Mouse (Mus musculus): ENCODE measurements at regions not wholly inside any gene's neighbourhood (a gene's known extent, or its start where the extent isn't known, plus 50 kb on each side); places are given as distances from the start of the nearest gene placed in this dataset.
A peak's percentile ranks its signal among the peaks of the same experiment; 100 is the strongest.

DNA sequence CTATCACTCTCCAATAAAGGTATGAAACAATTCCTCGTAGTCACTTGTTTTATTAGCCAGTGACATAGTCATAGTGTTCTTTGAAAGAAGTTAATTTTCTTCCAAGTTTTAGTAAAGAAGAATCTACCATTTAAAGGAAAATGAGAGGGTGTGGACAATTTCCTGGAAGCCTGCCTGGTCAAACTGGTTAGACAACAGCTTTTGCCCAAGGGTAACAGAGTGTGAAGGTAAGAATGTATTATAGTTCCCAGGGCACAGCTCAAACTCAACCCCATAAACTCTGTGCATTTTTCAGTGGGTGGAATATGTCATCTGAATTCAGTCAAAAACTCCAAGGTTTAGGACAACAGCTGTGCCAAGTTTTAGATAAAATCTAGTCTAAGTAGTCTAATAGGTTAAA lies 240.1 kb upstream of the Atp2b1 start:
- no peak overlapping the region for H3K27ac ChIP-seq (replicated peaks)
- no peaks in the 10 kb centered on the region for H3K36me3 ChIP-seq (replicated peaks)
- H3K27me3 ChIP-seq (replicated peaks; ENCODE audit: low read depth, poor library complexity, severe bottlenecking), result no peaks in the 10 kb centered on the region
- no peak overlapping the region for H3K4me3 ChIP-seq
- H3K9me3 ChIP-seq, result no peaks in the 10 kb centered on the region
- no peaks in the 10 kb centered on the region for H3K4me1 ChIP-seq
- DNase-seq (ENCODE audit: low spot score), result no peak
- WGBS, result 85% methylated on average over 1 of the region's 1 CpGs

DNA sequence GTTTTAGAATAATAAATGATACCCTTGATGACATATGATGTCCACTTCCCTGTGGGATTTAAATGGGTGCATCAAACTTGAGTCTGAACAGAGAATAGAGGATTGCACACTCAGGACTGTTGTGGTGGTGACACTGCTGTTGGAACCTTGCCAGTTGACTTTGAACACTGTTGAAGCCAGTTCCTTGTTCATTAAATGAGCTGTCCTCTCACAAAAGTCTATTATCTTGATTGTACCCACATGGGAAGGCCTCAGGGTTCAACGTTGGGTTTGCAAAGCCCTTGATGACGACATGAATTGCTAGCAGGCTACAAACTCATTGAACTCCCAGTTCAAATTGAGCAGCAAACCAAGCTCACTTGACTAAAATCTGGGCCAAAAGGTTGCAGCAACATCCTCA lies 237.3 kb upstream of the Atp2b1 start:
- 78% methylated on average over 2 of the region's 2 CpGs for WGBS
- Histone ChIP-seq H3K4me3 (no peak overlapping the region), H3K27me3 (replicated peaks; ENCODE audit: low read depth, poor library complexity, severe bottlenecking) (no peaks in the 10 kb centered on the region), H3K36me3 (replicated peaks) (no peaks in the 10 kb centered on the region), H3K27ac (replicated peaks) (no peak overlapping the region), H3K9me3 (no peaks in the 10 kb centered on the region), H3K4me1 (no peaks in the 10 kb centered on the region)
- no peak for DNase-seq (ENCODE audit: low spot score)

DNA sequence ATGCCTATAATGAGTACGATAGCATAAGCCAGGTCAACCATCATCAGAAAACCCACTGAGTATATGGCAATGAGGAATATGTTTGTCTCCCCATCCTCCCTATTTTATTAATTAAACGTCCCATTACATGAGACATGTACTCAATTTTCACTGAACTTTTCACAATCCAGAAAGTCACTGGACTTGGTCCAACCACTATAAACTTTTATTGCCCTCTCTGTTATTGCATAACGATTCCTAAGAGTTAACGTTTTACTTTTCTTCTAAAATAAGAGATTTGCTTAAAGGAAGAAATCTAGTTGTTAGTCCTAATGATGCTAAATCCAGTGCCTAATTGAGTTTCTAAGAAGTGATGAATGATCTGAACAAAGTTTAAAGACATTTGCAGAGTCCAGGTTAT lies 236.0 kb upstream of the Atp2b1 start:
- WGBS, result 89% methylated on average over 4 of the region's 4 CpGs
- no peak overlapping the region for H3K27ac ChIP-seq (replicated peaks)
- no peaks in the 10 kb centered on the region for H3K4me1 ChIP-seq
- H3K4me3 ChIP-seq, result no peak overlapping the region
- H3K36me3 ChIP-seq (replicated peaks), result no peaks in the 10 kb centered on the region
- H3K9me3 ChIP-seq, result no peaks in the 10 kb centered on the region
- DNase-seq (ENCODE audit: low spot score), result no peak
- no peaks in the 10 kb centered on the region for H3K27me3 ChIP-seq (replicated peaks; ENCODE audit: low read depth, poor library complexity, severe bottlenecking)

DNA sequence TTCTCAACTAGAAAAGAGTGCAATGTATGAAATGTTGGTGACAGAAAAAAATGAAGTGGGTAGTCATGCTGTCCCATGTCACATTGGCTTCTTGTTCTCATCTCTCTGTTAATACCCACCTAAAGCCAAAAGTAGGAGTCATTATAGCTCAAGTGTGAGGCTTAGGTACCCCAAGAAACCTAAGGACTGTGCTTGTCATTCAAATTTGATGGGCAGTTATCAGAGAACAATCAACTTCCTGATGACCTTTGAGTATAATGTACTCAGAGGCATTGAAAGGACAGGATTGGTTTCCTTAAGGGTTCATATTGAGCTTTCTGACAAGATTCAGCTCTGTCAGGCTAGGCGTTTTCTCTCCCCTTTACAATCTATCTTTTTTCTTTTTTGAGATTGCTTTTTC lies 231.8 kb upstream of the Atp2b1 start:
- 84% methylated on average over 1 of the region's 1 CpGs for WGBS
- Histone ChIP-seq H3K4me1 (peaks cover 23% of the 10 kb centered on the region), H3K4me3 (no peak overlapping the region), H3K9me3 (no peaks in the 10 kb centered on the region), H3K27me3 (replicated peaks; ENCODE audit: low read depth, poor library complexity, severe bottlenecking) (no peaks in the 10 kb centered on the region), H3K27ac (replicated peaks) (no peak overlapping the region), H3K36me3 (replicated peaks) (no peaks in the 10 kb centered on the region)
- DNase-seq (ENCODE audit: low spot score), result no peak

DNA sequence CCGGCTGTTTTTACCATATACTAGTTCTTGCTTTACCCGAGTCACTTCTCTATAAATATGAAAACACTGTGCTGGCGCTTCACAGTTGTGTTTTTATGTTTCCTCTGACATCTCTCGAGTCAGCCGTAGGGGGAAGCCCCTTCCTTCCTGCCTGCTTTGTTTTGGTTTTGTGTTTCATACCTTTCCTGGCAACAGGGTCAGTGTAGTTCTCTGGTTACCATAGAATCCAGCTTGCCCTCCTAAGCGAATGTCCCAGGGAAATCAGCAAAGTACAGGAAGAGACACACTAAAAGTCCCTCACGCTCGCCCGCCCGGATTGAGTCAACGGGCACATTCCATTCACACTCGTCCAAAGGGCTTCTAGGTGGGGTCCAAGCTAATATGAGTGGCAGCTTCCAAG lies 230.0 kb upstream of the Atp2b1 start:
- H3K4me1 ChIP-seq, result peaks cover 23% of the 10 kb centered on the region
- H3K27ac ChIP-seq (replicated peaks), result peak overlapping the region; percentile 31
- peak overlapping the region; percentile 38 for H3K4me3 ChIP-seq
- H3K36me3 ChIP-seq (replicated peaks), result no peaks in the 10 kb centered on the region
- no peaks in the 10 kb centered on the region for H3K9me3 ChIP-seq
- no peaks in the 10 kb centered on the region for H3K27me3 ChIP-seq (replicated peaks; ENCODE audit: low read depth, poor library complexity, severe bottlenecking)
- WGBS, result 27% methylated on average over 12 of the region's 12 CpGs
- peak; percentile 70 for DNase-seq (ENCODE audit: low spot score)

DNA sequence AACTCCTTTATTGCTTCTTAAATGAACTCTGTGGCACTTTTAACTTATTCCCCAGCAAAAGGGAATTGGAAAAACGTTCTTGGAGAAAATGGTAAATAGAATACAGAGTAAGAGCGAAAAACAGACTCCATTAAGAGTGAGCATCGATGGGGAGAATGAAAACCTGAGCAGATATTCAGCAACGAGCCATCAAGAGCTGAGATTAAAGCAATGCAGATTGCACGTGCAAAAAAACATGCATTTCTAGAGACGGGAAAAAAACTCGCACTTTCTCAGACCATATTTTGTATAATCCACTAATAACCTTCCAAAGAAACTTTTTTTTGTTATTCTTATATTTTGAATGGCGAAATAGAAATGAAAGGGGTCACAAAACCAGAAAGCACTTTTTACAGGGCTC lies 229.5 kb upstream of the Atp2b1 start:
- Histone ChIP-seq H3K4me3 (peak overlapping the region; percentile 38), H3K36me3 (replicated peaks) (no peaks in the 10 kb centered on the region), H3K9me3 (no peaks in the 10 kb centered on the region), H3K4me1 (peaks cover 23% of the 10 kb centered on the region), H3K27me3 (replicated peaks; ENCODE audit: low read depth, poor library complexity, severe bottlenecking) (no peaks in the 10 kb centered on the region), H3K27ac (replicated peaks) (peak overlapping the region; percentile 31)
- DNase-seq (ENCODE audit: low spot score), result no peak
- 76% methylated on average over 8 of the region's 8 CpGs for WGBS

DNA sequence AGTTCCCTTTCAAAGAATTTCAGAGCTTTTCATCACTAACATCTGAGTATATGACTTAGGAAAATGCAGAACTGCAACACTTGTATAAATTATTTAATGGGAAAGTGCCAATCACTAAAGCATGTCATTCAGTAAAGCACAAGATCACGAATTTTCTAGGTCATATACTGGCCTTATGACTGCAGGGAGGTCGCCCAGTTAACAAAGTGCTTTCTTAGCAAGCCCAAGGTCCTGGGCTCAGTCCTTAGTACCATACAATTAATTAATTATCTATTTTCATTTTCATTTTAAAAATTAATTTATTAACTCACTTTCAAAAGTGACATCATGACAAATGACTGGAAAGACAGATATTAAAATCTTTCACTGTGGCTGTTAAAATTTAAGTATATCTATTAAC lies 228.5 kb upstream of the Atp2b1 start:
- no peak overlapping the region for H3K27ac ChIP-seq (replicated peaks)
- DNase-seq (ENCODE audit: low spot score), result no peak
- no peak overlapping the region for H3K4me3 ChIP-seq
- peaks cover 23% of the 10 kb centered on the region for H3K4me1 ChIP-seq
- H3K36me3 ChIP-seq (replicated peaks), result no peaks in the 10 kb centered on the region
- no peaks in the 10 kb centered on the region for H3K27me3 ChIP-seq (replicated peaks; ENCODE audit: low read depth, poor library complexity, severe bottlenecking)
- WGBS, result 85% methylated on average over 2 of the region's 2 CpGs
- no peaks in the 10 kb centered on the region for H3K9me3 ChIP-seq

DNA sequence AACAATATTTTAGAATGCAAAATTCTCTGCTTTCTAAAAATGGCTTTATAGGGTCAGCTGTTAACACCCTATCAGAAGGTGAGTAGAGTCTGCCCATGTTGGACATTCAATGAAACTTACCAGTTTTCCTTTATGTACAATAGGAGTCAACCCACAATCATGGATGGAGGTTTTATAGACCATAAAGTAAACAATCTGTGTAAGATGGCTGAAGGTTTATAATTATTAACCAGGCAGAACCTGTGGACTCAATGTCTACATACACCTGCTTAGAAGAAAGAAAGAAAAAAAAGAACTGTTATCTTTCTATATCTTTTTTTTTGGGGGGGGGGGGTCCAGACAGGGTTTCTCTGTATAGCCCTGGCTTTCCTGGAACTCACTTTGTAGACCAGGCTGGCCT lies 227.8 kb upstream of the Atp2b1 start:
- Histone ChIP-seq H3K9me3 (no peaks in the 10 kb centered on the region), H3K36me3 (replicated peaks) (no peaks in the 10 kb centered on the region), H3K4me1 (peaks cover 23% of the 10 kb centered on the region), H3K27me3 (replicated peaks; ENCODE audit: low read depth, poor library complexity, severe bottlenecking) (no peaks in the 10 kb centered on the region), H3K4me3 (no peak overlapping the region), H3K27ac (replicated peaks) (no peak overlapping the region)
- DNase-seq (ENCODE audit: low spot score), result no peak

DNA sequence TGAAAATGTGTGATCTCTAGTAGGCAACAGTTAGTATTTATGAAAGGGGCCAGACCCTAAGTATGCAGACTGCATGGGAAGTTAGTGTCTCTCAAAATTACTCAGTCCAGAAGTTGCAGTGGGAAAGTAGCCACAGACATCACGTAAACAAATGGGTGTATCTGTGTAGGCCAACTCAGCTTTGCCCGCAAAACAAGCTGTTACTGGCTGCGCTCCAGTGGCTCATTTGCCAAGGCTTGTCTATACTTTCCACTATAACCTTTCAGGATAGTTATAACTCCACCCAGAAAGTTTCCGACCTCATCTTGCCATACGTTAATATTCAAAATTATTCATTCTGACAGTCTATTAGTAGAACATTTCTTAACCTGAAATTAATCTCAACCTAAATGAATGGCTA lies 222.4 kb upstream of the Atp2b1 start:
- Histone ChIP-seq H3K9me3 (no peaks in the 10 kb centered on the region), H3K4me1 (no peaks in the 10 kb centered on the region), H3K27ac (replicated peaks) (no peak overlapping the region), H3K36me3 (replicated peaks) (no peaks in the 10 kb centered on the region), H3K27me3 (replicated peaks; ENCODE audit: low read depth, poor library complexity, severe bottlenecking) (no peaks in the 10 kb centered on the region), H3K4me3 (no peak overlapping the region)
- no peak for DNase-seq (ENCODE audit: low spot score)
- 93% methylated on average over 5 of the region's 5 CpGs for WGBS

DNA sequence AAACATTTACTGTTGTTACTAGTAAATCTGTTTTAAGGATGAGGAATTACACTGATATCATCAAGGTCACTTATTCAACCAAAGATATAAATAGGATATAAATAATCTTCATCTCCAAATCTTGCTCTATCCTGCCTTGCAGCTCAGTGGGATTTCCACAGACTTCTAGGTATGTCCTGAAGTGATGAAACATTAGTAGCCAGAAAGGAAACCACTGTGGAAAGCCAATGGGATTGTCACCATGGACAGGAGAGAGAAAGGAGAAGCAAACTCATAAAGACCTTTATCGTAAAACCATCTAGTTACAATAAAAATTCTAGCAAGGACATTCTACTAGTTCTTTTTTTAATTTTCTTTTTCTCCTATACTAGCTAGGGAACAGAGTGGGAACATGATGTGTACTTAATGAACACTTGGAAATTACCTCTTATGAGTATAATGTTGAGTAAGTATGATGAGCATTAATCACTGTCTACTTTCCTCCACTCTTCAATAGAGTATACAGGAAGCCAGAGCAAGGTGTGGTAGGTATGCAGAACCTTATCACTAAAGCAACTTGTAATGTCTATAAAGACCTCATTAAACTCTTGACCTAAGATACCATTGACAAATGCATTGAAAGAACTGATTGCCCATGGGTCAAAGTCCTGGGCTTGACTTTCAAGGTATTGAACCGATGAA lies 219.4 kb upstream of the Atp2b1 start:
- Histone ChIP-seq H3K9me3 (no peaks in the 10 kb centered on the region), H3K27me3 (replicated peaks; ENCODE audit: low read depth, poor library complexity, severe bottlenecking) (no peaks in the 10 kb centered on the region), H3K4me1 (no peaks in the 10 kb centered on the region), H3K4me3 (no peak overlapping the region), H3K27ac (replicated peaks) (no peak overlapping the region), H3K36me3 (replicated peaks) (no peaks in the 10 kb centered on the region)
- WGBS, result 92% methylated on average over 2 of the region's 2 CpGs
- no peak for DNase-seq (ENCODE audit: low spot score)

DNA sequence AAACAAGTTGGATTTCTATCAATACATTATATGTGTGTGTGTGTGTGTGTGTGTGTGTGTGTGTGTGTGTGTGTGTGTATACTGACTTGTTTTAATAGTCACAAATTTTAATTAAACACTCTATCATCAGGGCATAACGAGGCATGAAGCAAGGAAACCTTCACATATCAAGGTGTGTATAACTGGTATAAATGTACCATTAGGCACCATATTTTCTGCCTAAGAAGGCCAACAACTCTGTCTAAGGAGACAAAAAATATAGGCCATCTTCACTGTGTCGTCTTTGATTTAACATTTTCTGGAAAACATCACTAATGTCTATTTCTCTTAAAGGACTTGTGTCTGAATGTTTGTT lies 218.9 kb upstream of the Atp2b1 start:
- Histone ChIP-seq H3K27me3 (replicated peaks; ENCODE audit: low read depth, poor library complexity, severe bottlenecking) (no peaks in the 10 kb centered on the region), H3K36me3 (replicated peaks) (no peaks in the 10 kb centered on the region), H3K4me1 (no peaks in the 10 kb centered on the region; the same call in 1 of the 2 replicates), H3K4me3 (no peak overlapping the region), H3K9me3 (no peaks in the 10 kb centered on the region), H3K27ac (replicated peaks) (no peak overlapping the region)
- 91% methylated on average over 2 of the region's 2 CpGs for WGBS
- no peak for DNase-seq (ENCODE audit: low spot score)

DNA sequence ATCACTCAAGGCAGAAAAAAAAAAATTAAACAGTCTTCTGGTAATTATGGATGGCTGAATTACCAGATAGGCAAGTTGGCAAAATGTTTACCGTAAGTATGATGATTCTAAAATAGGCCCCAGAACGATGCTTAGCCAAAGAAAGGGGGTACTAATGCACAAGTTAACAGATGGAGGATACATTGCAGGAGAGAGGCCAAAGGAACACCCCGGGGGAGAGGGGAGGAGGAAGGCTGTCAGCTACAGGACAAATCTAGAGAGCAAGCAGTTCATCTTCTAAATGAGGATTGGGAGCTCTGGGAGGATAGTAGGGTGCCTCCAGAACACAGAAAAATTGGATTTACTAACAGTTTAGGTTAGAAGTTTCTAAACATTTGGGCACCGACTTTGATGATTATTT lies 216.3 kb upstream of the Atp2b1 start:
- no peaks in the 10 kb centered on the region for H3K36me3 ChIP-seq (replicated peaks)
- no peak overlapping the region for H3K4me3 ChIP-seq
- no peaks in the 10 kb centered on the region for H3K27me3 ChIP-seq (replicated peaks; ENCODE audit: low read depth, poor library complexity, severe bottlenecking)
- 85% methylated on average over 4 of the region's 4 CpGs for WGBS
- no peak for DNase-seq (ENCODE audit: low spot score)
- no peak overlapping the region for H3K27ac ChIP-seq (replicated peaks)
- no peaks in the 10 kb centered on the region for H3K9me3 ChIP-seq
- H3K4me1 ChIP-seq, result peaks cover 5% of the 10 kb centered on the region; the same call in 1 of the 2 replicates

DNA sequence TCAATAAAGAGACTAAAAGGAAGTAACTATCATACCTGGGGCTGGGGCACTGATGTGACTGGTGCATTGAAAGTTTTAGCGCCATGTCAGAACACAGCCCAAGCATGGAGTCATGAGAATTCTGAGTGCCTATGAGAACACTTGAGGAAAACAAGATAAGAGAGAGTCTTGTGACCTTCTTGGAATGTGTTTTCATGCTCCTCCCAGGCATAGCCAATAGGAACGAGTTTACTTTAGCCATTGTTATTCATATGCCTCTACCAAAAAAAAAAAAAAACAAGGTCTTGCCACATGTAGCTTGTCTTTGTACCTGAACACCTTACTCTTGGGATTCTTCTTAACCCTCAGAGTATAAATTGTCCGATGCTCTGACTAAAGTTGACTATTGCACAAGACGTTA lies 214.6 kb upstream of the Atp2b1 start:
- H3K4me1 ChIP-seq, result peaks cover 5% of the 10 kb centered on the region; the same call in 1 of the 2 replicates
- WGBS, result 95% methylated on average over 4 of the region's 4 CpGs

DNA sequence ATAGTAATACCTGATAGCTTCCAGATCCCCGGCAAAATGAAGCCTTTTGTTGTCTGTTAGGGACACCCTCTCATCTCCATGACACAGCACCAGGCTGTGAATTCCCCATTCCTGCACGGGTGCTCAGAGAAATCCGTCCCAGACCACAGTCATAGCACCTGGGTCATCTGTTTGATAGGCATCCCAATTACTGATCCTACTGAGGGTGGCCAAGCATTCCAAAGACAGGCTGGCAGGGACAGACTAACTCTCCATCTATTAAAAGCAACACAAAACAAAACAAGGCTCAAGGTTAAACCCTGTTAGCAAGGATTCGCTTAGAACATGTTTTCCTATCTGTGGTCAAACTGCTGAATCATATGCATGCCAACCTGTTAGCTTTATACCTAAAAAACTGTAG lies 213.8 kb upstream of the Atp2b1 start:
- peaks cover 5% of the 10 kb centered on the region; the same call in 1 of the 2 replicates for H3K4me1 ChIP-seq
- no peaks in the 10 kb centered on the region for H3K27me3 ChIP-seq (replicated peaks; ENCODE audit: low read depth, poor library complexity, severe bottlenecking)
- no peak overlapping the region; the same call in 1 of the 2 replicates for H3K27ac ChIP-seq (replicated peaks)
- no peak for DNase-seq (ENCODE audit: low spot score)
- 68% methylated on average over 4 of the region's 4 CpGs for WGBS
- H3K4me3 ChIP-seq, result no peak overlapping the region
- no peaks in the 10 kb centered on the region for H3K9me3 ChIP-seq
- no peaks in the 10 kb centered on the region for H3K36me3 ChIP-seq (replicated peaks)

More for the DNA sequence above, 214.6 kb upstream of the Atp2b1 start:
- Histone ChIP-seq H3K9me3 (no peaks in the 10 kb centered on the region), H3K27me3 (replicated peaks; ENCODE audit: low read depth, poor library complexity, severe bottlenecking) (no peaks in the 10 kb centered on the region), H3K27ac (replicated peaks) (no peak overlapping the region), H3K36me3 (replicated peaks) (no peaks in the 10 kb centered on the region), H3K4me3 (no peak overlapping the region)
- DNase-seq (ENCODE audit: low spot score), result no peak

All from embryonic facial prominence, embryonic 10.5 days (tissue).